Mouse (Mus musculus) MEL (cell line): ENCODE results near the gene Fbxw7.

ENCODE experiments used
- GATA1 ChIP-seq: IDR thresholded peaks from 2 replicates; pipeline ENCODE4 v1.6.1; 2011; ENCODE audit warnings: low read depth, low read length, improper control_type of control experiment
- JUND ChIP-seq: IDR thresholded peaks from 2 replicates; pipeline ENCODE4 v1.6.1; 2011; ENCODE audit warnings: low read depth, mild to moderate bottlenecking, improper control_type of control experiment, low read length
- MAZ ChIP-seq: IDR thresholded peaks from 2 replicates; pipeline ENCODE4 v1.6.1; 2012; ENCODE audit warnings: low read depth, mild to moderate bottlenecking, inconsistent platforms, low read length, improper control_type of control experiment
- MEF2A ChIP-seq: IDR thresholded peaks from 2 replicates; pipeline ENCODE4 v1.6.1; 2014; ENCODE audit warnings: low read depth, mild to moderate bottlenecking, inconsistent platforms, low read length, improper control_type of control experiment; ENCODE audit not compliant: poor library complexity, insufficient replicate concordance, severe bottlenecking; ENCODE audit errors: extremely low read depth
- MXI1 ChIP-seq: IDR thresholded peaks from 2 replicates; pipeline ENCODE4 v1.6.1; 2011; ENCODE audit warnings: mild to moderate bottlenecking, low read depth, low read length, improper control_type of control experiment
- NRF1 ChIP-seq: IDR thresholded peaks from 2 replicates; pipeline ENCODE4 v1.6.1; 2014; ENCODE audit warnings: low read depth, mild to moderate bottlenecking, inconsistent platforms, low read length, improper control_type of control experiment, moderate library complexity; ENCODE audit not compliant: poor library complexity, insufficient read depth, severe bottlenecking

- TF ChIP-seq MAZ (no peak), MXI1 (no peak), NRF1 (no peak), MEF2A (no peak), GATA1 (no peak), JUND (no peak)
Observed at GRCm38 (mm10) chr3:84897952-84898351, 82.9 kb downstream of the Fbxw7 start.
